Mouse (Mus musculus) cortical plate, adult 2 months (tissue): ENCODE data around the gene Tnfsf18.

Experiments
- CTCF ChIP-seq: fragments of 200-500 bp; IDR thresholded peaks from 2 replicates; pipeline ENCODE4 v1.5.1; 2011; ENCODE audit warnings: mild to moderate bottlenecking, control low read depth, low read length; ENCODE audit not compliant: insufficient read depth; ENCODE audit errors: extremely low read depth
- POLR2A ChIP-seq: fragments of 200-500 bp; IDR thresholded peaks from 2 replicates; pipeline ENCODE4 v1.6.1; 2011; ENCODE audit warnings: mild to moderate bottlenecking, low read length, control low read depth; ENCODE audit not compliant: insufficient read depth; ENCODE audit errors: extremely low read depth

DNA sequence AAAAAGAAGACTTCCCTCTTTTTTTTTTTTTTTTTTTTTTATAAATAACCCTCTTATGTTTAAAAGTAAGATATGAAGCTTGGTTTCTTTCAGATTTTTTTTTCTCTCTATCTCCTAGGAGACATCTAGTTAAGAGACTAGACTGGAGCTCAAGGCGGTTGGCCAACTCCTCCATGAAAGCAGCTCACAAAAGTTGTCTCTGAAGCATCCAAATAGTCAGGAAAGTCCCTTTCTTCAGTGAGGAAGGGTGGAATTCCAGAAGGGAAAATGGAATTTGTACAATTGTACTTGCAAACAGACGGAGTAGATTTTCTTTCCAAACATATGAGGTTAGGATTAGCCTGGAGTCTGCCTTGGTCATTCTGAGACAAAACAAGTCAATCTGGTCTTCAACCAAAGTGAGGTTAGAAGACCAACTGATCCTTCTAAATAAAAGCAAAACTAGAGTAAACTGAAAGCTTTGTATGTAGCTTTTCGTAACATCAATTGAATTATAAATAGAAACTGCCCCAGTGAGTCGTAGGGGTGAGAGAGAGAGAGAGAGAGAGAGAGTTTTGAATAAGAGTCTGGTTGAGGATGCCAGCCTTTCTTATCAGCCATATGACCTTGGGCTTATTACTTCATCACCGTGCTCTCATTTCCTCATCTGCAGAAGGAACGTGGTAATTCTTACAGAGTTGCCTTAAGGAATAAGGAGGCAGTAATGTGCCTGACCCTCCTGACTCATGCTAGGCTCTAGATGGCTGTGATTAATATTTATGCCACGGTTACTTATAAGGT lies 2.6 kb downstream of the Tnfsf18 start:
- TF ChIP-seq CTCF (no peak), POLR2A (no peak)
